Mouse (Mus musculus) c-Kit-negative CD71-positive TER-119-positive erythroid progenitor cells, embryonic 14.5 days (primary cell): ENCODE data around the gene Rtl8a.
A peak's percentile ranks its signal among the peaks of the same experiment; 100 is the strongest.
"Not testable (repeated sequence)": the region's sequence is repeated elsewhere in the genome, so short reads cannot be mapped to it uniquely, and the experiment has no call there.

Source experiments
- DNase-seq: peaks from one replicate; pipeline ENCODE4 v3.0.0-alpha.2; 2013; ENCODE audit warnings: low read depth, low spot score

The Rtl8a gene

DNA sequence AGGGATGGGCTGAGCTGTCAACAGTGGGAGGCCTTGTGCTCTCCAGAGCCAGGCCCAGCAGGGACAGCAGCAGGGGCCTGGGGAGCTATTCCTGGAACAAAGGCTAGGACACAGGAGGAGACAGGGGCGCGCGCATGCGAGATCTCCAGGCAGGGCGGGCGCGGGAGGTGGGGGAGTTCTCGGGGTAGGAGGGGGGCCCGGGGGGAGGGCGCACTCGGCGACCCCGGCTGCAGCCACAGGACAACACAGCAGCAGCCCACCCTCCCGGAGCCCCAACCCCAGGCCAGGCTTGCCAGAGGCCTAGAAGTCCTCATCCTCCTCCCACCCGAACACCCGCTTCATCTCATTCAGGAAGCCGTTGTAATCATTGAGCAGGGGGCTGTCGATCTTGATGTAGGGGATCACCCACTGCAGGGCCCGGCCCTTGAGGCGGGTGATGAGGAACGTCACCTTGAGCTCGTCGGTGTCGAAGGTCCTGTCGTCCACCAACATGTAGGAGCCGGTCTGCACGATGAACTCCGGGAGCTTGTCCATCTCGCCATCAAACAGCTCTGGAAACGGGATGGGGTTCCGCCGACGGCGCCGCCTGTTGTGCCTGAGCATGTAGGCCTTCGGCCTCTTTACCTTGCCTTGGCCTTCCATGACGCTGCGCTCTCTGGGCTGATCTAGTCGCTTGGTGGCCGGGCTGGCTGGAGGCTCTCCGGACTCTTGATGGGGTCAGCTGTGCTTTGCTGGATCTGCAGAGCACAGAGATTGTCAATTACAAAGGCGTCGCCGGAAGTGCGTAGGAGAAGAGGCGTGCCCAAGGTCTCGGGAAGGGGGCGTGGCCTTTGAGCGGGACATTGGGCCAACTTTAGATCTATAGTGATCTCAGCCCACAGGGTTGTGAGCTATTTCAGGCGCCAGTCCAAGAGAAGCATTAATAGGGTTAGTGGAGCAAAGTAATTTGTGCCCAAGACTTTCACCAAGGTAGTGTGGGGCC is at the start of gene Rtl8a:
Rtl8a (minus strand) TSS at position 703 of the 982 bp plus-strand sequence.
- peak; percentile 1 for DNase-seq

DNA sequence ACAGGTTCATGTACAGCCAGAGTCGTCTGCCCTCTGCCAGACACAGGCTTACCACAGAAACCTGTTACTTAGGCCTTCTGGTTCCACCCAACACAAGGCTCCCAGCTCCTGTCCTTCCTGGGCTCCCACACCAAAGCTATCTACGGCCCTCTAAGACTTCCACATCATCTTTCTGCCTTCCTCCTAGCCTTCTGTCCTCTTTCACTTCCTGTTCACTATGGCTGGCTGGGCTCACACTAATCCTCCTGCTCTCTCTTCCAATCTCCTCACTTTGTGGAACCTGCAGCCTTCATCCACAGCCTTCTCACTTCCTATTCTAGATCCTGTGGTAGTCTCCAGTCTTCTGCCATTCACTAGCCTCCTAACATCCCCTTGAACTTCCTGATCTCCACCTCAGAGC is 49.7 kb upstream of the Rtl8a start:
- no peak for DNase-seq

DNA sequence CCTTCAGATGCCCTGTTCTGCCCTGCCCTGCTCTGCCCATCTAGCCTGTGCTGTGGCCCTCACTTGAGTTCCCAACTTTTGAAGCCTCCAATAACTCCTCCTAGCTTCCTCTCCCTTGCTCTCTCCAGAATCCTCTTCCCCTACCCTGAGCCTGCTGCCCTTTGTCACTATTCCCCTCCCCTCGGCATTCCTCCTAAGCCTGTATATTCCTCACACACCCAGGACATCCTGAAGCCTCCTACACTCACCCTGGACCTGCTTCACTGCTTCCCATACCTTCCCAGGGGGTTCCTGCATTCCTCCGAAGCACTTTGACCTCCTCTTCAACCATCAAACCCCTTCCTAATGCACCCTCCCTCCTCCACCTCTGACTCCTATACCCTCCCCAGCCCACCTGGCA is 48.6 kb upstream of the Rtl8a start:
- no peak for DNase-seq

DNA sequence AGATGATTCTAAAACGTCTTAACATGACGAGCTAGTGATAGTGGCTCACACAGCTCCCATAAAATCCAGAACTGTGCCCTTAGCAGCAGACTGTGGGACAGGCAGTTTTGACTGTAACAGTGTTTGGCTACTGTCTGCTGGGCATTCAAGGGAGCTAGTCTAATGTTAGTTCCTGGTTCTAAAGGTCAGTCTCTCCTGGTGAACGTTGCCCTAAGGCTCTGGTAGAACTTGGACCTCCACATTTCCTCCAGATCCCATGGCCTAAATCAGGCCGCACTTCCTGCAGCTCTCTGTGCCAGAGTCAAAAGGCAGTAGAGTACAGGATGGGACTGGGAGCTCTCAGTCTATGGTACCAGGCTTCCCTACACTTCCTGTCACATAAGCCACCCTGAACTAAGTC is 41.2 kb upstream of the Rtl8a start:
- DNase-seq, result not testable (repeated sequence)

DNA sequence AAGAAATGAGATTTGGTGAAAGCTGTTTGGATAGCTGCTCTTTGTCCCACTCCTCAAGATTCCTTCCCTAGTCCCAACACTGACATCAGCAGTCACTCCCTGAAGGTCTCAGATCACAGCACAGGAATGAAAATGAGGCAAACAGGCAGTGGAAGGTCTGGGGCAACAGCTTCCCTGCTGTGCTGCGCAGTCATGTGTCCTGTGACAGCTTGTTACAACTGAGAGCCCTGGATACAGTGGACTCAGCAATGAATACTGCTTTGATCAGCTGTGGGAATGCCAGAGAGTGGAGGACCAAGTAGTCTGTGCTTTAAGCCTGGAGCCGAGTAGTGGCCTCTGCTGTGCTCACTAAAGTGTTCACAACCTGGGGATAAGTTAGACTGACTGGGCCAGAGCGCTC is 39.2 kb upstream of the Rtl8a start:
- not testable (repeated sequence) for DNase-seq

DNA sequence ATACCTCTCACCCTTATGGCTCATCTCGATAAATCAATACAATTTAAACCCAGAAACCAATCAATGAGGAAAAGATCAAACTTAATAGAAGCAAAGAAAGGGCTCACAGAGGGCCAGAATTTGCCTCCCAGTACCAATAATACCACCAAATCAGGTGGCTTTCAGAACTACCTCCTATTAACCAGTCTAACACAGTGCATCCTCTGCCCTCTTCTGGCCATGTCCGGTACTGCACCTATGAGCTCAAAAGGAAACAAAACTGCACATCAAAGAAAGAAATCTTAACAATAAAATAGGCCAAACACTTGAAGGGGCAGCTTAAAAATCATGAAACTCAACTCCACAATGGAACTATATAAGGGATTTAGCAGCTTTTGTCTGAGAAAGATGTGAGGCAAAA is 33.5 kb upstream of the Rtl8a start:
- DNase-seq, result not testable (repeated sequence)

DNA sequence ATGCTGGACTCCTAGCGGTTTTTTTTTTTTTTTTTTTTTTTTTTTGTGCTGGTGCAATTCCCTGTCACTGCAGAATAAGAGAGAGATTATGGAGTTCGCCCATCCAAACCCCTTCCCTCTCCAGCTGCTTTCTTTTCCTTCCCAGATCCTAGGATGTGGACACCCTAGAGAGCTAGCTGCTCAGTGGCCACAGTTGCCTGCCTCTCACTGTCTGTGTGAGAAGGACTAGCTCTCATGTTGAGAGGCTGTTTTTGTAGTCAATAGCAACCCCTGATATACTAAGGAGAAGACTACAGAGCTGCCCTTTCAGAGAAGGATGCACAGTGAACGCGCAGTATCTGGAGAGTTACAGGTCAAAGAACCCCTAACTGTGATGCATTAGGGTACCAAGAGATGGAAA is 27.2 kb upstream of the Rtl8a start:
- DNase-seq, result not testable (repeated sequence)

DNA sequence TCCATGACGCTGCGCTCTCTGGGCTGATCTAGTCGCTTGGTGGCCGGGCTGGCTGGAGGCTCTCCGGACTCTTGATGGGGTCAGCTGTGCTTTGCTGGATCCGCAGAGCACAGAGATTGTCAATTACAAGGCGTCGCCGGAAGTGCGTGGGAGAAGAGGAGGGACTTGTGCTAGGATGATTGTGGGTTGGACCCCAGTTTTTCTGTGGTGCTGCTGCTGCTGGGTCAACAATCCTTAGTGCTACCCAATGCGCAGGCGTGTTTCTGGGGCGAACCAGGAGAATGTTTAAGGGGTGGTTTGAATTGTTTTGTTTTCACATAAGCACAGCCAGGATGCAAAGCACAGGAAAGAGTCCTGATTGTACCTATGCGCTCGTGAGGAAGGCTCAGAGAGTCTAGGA is 26.8 kb upstream of the Rtl8a start, which contains the start of gene Rtl8b:
Rtl8b (minus strand) TSS at position 115 of the 400 bp plus-strand sequence.
- no peak for DNase-seq

DNA sequence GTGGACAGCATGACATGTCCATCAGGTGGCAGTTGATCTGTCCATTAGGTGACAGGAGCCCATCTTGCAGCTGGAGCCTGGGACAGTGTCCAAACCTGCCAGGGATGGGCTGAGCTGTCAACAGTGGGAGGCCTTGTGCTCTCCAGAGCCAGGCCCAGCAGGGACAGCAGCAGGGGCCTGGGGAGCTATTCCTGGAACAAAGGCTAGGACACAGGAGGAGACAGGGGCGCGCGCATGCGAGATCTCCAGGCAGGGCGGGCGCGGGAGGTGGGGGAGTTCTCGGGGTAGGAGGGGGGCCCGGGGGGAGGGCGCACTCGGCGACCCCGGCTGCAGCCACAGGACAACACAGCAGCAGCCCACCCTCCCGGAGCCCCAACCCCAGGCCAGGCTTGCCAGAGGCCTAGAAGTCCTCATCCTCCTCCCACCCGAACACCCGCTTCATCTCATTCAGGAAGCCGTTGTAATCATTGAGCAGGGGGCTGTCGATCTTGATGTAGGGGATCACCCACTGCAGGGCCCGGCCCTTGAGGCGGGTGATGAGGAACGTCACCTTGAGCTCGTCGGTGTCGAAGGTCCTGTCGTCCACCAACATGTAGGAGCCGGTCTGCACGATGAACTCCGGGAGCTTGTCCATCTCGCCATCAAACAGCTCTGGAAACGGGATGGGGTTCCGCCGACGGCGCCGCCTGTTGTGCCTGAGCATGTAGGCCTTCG is 26.2 kb upstream of the Rtl8a start:
- not testable (repeated sequence) for DNase-seq

DNA sequence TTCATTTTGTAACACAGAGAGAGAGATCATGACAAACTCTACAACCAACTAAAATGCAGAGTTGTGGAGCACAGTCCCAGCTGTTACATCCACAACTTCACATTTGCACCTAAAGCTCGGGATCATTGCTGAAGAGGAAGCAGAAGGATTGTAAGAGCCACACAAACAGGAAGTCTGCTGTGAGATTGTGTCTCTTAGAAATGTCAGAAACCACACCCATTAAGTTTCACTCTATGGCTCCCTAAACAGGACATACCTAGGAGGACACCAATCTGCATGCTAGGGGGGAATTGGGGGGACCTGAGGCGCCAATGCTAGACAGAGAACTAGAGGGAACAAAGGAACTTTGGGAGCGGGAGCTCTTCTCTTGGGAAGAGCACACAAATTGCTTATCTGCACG is 9.4 kb upstream of the Rtl8a start:
- DNase-seq, result not testable (repeated sequence)

DNA sequence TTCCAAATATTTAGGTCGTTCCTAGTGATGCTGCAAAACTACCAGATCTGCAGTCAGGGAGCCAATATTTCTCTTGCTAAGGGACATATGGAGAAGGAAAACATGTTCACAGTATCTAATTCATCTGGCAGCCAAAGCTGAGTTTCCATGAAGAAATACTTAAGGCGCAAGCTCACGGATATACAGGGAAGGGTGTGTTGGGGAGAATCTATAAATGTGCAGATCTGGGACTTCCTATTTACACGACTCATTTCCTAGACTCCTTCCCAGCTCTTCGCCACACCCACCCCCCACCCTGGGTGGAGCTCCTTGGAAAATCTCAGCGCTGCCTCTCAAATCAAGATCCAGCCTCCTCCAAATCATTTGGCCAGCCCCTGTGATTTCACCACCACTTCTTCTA is 2.4 kb upstream of the Rtl8a start:
- no peak for DNase-seq

DNA sequence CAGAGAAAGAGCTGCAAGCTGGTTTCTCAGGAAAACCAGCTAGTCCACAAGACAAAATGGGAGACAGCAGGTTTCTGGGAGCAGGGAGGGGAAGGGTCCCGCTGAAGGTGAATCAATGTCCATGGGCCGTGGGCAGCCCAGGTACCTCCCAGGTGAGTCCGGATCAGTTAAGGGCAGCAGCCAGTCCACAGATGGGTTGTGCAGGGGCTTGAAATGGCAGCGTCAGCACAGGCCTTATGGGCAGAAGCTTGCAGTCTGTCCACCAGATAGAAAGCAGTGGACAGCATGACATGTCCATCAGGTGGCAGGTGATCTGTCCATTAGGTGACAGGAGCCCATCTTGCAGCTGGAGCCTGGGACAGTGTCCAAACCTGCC is 890 bp downstream of the Rtl8a start:
- not testable (repeated sequence) for DNase-seq

DNA sequence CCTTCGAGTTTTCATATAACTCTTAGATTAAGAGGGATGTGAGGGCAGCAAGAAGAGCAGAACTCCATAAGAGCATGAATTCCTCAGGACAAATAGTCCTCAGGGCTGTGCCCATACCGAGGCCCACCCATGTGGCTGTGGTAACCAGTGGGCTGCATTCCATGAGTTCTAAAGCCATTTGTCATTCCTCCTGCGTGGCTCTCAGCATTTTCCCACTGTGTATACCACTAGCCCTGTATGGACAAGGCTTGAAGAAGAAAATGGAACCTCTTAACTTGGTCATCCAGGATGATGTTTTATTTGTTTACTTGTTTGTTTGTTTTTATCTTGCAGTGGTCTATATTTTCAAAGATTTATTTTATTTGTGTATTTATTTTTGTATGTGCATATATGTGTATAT is 5.4 kb downstream of the Rtl8a start:
- not testable (repeated sequence) for DNase-seq

DNA sequence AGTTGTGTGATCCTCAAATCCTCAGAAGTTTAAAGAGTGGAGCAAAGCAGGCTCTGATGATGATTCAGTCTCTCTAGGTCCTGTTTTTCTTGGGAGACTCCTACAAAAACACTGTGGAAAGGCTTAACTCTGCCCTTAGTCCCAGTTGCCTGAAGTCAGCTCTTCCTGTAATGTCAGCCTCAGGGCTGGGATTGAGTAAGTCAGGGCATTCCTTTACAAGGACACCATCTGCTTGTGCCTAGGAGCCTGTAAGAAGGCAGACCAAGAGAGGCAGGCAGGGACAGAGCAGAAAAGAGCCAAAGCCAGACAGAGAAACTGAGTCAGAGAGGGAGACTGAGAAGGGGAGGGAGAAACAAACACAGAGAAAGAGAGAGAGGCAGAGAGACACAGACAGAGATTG is 32.1 kb downstream of the Rtl8a start:
- DNase-seq, result not testable (repeated sequence)

DNA sequence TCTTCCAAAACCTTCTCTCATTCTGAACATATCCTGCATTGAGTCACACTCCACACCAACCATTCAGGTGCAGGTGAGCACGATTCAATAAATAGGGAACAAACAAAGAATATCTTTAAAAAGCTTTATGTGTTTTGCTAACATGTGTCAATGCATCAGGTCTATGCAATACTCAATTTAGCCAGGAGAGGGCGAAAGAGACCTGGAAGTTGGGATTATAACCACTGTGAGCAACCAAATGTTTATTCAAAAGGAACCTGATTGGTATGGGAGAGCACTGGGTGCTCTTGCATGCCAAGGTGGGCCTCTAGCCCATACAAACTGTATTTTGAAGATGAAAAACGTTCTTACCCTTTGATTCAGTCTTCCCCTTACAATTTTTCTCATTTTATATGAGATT is 32.9 kb downstream of the Rtl8a start:
- DNase-seq, result peak; percentile 6

DNA sequence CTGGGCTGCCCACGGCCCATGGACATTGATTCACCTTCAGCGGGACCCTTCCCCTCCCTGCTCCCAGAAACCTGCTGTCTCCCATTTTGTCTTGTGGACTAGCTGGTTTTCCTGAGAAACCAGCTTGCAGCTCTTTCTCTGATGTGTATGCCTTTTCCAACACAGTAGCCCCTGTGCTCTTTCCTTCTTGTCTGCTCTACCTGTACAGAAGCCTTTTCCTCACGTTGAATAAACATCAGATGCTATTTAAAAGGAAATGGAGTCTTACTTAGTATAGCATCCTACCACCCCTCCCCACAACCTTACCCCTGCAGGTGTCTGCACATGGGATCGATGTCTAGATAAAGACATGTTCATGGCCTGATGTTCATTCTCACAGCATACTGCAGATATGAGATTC is 34.6 kb downstream of the Rtl8a start, which contains the start of gene Gm14597:
Gm14597 (minus strand) TSS at position 101 of the 400 bp plus-strand sequence.
- not testable (repeated sequence) for DNase-seq

DNA sequence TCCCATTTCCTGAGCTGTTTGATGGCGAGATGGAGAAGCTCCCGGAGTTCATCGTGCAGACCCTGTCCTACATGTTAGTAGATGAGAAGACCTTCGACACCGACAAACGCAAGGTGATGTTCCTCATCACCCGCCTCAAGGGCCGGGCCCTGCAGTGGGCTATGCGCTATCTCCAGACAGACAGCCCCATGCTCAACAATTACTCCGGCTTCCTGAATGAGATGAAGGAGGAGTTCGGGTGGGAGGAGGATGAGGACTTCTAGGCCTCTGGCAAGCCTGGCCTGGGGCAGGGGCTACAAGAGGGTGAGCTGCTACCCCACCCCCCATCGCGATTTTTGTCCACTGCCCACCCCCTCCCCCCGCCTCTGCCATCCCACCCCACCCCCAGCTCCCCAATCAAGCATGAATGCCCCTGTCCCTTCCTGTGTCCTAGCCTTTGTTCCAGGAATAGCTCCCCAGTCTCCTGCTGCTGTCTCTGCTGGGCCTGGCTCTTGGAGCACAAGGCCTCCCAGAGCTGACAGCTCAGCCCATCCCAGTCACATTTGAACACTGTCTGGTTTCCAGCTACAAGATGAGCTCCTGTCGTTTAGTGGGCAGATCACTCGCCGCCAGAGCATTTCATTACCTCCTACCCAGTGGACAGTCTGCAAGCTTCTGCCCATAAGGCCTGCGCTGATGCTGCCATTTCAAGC is 35.2 kb downstream of the Rtl8a start:
- no peak for DNase-seq

DNA sequence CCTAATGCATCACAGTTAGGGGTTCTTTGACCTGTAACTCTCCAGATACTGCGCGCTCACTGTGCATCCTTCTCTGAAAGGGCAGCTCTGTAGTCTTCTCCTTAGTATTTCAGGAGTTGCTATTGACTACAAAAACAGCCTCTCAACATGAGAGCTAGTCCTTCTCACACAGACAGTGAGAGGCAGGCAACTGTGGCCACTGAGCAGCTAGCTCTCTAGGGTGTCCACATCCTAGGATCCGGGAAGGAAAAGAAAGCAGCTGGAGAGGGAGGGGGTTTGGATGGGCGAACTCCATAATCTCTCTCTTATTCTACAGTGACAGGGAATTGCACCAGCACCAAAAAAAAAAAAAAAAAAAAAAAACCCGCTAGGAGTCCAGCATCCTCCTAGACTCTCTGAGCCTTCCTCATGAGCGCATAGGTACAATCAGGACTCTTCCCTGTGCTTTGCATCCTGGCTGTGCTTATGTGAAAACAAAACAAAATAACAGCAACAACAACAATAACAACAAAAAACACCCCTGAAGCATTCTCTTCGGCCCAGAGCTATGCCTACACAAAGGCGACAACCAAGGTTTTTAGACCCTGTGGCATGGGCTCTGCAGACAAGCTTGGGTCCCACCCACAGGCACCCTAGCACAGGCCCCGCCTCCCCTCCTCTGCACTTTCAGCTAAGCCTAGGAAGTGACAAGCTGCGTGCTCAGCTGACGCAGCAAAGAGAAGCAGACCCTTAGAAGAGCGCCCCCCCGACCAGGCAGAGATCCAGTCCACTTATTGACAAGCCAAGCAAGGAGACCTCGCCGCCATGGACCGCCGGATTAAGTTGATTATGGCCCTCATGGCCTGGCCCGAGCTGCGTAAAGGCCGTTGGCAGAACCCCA is 36.0 kb downstream of the Rtl8a start, which contains the start of gene Rtl8c:
Rtl8c (plus strand) TSS at position 791 of the 880 bp plus-strand sequence.
- no peak for DNase-seq

DNA sequence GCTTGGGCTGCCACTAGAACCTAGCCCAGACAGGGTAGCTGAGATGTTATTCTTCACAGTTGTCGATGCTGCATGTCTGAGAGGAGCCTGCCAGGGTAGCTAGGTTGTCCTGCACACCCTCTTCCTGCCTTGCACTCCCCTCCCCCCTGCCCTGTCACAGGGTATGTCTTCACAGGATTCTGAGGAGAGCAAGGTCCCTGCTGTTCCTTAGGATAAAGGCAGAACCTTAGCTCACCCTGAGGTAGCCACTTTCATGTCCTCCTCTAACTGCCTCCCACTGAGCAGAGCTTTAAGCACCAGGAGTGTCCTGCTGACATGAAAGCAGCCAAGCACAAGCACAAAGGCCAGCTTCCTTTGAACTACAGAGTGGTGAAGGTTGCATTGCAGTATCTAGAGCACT is 37.3 kb downstream of the Rtl8a start:
- not testable (repeated sequence) for DNase-seq

DNA sequence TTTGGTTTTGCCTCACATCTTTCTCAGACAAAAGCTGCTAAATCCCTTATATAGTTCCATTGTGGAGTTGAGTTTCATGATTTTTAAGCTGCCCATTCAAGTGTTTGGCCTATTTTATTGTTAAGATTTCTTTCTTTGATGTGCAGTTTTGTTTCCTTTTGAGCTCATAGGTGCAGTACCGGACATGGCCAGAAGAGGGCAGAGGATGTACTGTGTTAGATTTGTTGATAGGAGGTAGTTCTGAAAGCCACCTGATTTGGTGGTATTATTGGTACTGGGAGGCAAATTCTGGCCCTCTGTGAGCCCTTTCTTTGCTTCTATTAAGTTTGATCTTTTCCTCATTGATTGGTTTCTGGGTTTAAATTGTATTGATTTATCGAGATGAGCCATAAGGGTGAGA is 43.5 kb downstream of the Rtl8a start:
- DNase-seq, result not testable (repeated sequence)
